Mouse (Mus musculus): ENCODE measurements around the gene Itgb3bp.

The Itgb3bp gene

DNA sequence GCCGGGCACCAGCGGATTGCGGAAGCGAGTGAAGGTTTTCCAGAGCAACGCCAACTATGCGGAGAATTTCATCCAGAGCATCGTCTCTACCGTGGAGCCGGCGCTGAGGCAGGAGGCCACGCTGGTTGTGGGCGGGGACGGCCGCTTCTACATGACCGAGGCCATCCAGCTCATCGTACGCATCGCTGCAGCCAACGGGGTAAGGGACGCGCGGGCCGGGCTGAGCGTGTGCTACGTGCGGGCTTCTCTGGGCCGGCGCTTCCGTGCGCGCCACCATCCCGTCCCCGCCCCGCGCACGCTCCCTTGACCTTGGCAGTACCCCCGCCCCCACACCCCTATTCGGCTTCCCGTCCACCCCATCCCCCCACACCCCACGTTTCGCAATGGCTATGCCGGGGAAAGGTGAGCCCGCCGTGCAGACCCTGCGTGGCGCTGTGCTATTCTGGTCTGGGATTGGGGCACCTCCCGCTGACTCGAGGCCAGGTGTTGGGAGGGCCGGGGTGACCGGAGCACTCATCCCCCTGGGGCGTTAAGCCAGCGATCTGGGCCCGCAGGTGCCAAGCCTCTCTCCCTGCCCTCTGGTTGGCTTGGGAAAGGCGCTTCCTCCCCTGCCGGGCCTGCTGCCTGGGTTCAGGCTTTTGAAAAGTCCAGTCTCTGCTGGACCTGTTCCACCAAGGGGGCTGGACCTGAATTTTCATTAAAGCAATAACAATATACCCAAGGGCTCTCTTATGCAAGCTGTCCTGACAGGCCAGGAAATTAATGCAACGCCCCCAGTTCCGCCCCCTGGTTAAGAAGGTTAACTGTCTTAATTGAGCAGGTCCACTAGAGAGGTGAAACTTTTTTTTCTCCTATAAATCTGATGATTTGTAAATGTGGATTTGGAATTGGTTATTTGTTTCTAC lies at the start of gene Itgb3bp:
Gene Itgb3bp, minus strand, starts transcription at position 201 of the 905 bp plus-strand sequence.
- peak; percentile 82 for DNase-seq (ENCODE audit: low read depth)

GRCm38 (mm10) chr4:99979326-99979725 lies 49.7 kb upstream of the Itgb3bp start:
- no peak for DNase-seq (ENCODE audit: low read depth)

- no peak for DNase-seq (ENCODE audit: low read depth)
These were observed 44.8 kb upstream of the Itgb3bp start for GRCm38 (mm10) chr4:99974375-99974774.

DNA sequence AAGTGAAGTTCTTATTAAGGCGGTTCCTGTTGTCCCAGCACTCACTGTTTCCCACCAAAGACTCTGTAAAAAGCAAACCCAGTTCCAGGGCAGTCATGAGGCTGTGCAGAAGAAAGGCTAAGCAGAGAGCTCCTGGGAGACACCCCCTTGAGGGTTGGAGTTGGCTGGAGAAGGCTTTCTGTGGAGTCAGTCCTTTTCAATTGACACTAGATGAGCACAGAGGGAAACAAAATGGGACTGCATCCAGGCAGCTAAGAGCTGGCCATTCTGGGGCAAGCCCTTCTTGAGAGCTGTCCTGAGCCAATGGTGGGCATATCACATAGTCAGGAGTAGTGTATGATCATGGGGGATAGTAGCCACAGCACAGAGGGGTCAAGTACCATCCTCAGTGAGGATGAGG lies 44.3 kb upstream of the Itgb3bp start:
- DNase-seq (ENCODE audit: low read depth), result no peak

DNA sequence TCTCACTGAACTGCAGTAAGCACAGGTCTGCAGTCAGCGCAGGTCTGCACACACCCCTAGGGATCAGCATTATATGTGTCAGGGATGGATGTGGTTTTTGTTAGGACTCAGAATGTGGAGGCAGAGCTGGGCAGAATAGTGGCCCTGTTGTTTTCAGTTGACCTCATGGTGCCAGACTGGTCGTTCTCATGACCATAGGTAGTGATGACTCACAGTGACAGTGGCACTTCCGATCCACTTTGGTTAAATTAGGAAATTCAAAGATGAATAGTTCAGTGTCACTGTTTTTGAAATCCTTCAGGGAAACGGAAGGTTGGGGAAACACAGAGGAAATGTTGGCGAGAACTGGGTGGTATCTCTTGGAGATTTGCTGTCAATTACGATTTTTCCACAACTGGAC lies 43.3 kb upstream of the Itgb3bp start:
- no peak for DNase-seq (ENCODE audit: low read depth)

DNA sequence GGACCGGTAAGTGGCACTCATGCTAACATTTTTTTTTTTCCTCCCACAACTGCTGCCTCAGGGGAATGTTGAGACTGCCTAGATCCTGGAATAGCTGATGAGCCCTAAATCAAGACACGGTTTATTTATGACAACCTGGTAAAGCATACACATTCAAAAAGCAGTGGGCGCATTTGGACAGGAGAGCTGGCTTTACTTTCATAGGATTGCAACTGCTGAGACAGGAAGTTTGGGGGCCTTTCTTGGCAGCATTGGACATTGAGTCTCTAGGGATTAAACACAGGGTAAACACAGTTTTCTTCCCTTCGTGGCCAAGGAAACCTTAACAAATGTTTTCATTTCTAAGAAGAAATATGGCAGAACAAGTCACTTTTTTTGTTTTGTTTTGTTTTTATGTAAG lies 40.5 kb upstream of the Itgb3bp start:
- no peak for DNase-seq (ENCODE audit: low read depth)

- DNase-seq (ENCODE audit: low read depth), result no peak
These were observed 39.7 kb upstream of the Itgb3bp start for GRCm38 (mm10) chr4:99969328-99969727.

- DNase-seq (ENCODE audit: low read depth), result no peak
These were observed 36.9 kb upstream of the Itgb3bp start for GRCm38 (mm10) chr4:99966555-99966954.

DNA sequence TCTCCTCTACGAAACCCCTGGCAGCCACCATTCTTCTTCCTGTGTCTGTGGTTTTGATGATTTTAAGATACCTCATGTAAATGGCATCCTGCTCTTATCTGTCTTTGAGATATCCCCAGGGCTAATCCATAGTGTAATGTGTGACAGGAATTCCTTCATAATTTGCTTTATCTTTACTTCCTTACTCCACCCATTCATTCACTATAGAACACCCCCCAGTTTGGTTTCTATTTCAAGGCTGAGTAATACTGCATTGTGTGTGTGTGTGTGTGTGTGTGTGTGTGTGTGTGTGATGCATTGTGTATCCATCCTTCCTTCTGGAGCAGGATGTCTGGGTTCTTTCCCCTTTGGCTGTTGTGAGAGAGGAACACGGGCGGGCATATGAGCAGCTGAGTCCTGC lies 29.7 kb upstream of the Itgb3bp start:
- DNase-seq (ENCODE audit: low read depth), result no peak

DNA sequence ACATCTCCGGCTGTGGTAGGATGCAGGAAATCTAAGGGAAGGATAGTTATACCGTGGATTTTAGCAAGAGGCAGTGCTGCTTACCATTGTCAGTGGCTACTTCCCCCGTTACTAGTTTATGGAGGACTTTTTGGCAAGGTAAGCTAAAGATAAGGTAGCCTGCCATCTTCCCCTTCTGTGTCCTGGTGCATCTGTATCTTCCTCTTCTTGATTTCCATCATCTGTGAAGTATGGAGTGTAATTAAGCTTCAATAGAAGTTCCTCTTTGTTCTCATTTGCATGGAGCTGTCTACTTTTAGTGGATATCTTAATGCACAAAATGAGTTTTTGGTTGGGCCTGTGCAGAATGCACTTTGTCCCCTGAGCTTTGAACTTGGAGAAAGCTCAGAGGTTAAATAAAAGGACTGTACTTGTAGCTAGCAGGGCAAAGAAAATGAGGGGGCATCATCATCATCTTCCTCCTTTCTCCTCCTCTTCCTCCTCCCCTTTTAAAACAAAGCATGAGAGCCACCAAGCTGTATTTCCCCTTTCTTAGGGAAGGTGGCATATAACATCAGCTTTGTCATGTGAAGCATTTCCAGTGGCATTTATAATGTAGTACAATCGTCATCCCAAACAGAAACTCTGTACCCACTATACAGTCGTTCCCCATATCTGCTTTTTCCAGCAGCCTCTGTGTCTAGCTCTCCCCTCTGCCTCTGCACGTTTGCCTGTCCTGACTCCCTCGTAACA lies 28.6 kb upstream of the Itgb3bp start:
- DNase-seq (ENCODE audit: low read depth), result no peak

GRCm38 (mm10) chr4:99957186-99957585 lies 27.6 kb upstream of the Itgb3bp start:
- no peak for DNase-seq (ENCODE audit: low read depth)

DNA sequence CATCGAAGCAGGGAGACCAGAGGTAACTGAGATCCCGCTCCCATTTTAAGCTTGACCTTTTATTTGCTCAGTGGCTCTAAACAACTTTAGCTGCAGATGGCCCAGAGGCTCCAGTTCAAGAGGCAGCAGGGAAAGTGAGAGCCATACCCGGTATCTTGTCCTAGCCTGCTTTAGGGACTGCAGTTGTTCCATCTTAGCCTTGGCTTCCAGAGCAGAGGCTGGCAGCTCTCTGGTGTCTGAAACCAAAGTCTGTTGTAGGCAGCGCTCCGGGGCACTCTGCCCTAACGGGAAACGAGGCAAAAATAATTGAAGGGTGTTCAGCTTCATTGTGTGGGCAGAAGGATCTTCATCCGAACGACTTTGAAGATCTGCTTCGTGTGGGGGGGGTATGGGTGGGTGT lies 25.8 kb upstream of the Itgb3bp start:
- no peak for DNase-seq (ENCODE audit: low read depth)

GRCm38 (mm10) chr4:99953904-99954303 lies 24.3 kb upstream of the Itgb3bp start:
- DNase-seq (ENCODE audit: low read depth), result no peak

GRCm38 (mm10) chr4:99947896-99948295 lies 18.3 kb upstream of the Itgb3bp start:
- peak; percentile 29 for DNase-seq (ENCODE audit: low read depth)

DNA sequence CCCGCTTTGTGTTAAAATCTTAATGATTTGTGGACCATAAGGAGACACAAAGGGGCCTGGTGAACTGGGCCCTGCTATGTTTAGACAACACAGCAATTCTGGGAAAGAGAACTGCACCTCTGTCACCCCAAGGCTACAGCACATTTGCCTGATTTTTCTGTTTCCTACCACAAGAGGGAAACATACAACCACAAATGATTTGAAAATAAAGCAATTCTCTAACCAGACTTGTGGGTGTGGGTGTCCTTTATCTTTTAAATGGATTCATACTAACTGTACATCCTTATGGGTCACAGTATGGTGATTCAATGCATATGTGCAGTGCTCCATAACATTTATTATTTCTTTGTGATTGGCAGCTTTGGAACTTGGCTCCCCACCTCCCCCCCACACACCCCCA lies 17.6 kb upstream of the Itgb3bp start:
- DNase-seq (ENCODE audit: low read depth), result peak; percentile 72

DNA sequence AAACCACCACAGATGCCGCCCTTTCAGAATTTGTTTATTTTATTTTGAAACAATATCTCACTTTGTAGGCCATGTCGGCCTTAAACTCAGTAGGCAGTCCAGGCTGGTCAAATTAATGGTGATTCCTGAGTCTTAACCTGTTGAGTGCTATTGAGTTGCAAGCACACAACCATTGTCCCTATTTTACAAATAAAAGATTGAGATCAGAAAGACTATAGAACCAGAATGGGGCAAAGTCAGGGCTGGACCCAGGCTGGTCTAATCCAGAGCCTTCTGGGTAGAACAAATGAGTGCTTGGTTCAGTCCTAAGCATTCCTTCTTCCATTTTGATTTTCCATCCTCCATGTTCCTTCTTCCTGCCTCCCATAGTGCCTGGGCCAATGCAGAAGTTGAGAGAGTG lies 16.9 kb upstream of the Itgb3bp start:
- no peak for DNase-seq (ENCODE audit: low read depth)

GRCm38 (mm10) chr4:99945011-99945410 lies 15.4 kb upstream of the Itgb3bp start:
- DNase-seq (ENCODE audit: low read depth), result peak; percentile 54

DNA sequence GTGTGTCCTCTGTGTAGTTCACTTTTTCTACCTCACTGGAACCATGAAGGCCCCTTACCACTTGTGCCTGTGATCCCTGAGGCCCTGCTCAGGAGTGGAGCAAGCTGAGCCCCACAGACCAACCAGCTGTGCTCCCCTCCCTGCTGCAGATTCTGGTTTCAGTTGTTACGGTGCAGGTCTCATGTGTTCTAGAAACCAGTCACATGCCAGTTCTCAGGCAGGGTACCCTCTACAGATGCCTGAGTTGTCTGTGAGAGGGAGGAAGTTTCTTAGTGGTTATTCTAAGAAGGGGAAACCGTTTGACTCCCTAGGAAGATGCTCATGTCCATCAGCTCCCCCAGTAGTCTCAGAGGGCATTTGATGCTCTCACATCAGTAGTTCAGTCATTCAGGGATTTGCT lies 15.0 kb upstream of the Itgb3bp start:
- DNase-seq (ENCODE audit: low read depth), result peak; percentile 53

- peak; percentile 77 for DNase-seq (ENCODE audit: low read depth)
These were observed 12.2 kb upstream of the Itgb3bp start for GRCm38 (mm10) chr4:99941655-99942414.

GRCm38 (mm10) chr4:99939711-99940505 lies 10.3 kb upstream of the Itgb3bp start:
- DNase-seq (ENCODE audit: low read depth), result no peak

- DNase-seq (ENCODE audit: low read depth), result no peak
These were observed 6.7 kb upstream of the Itgb3bp start for GRCm38 (mm10) chr4:99936278-99936677.

DNA sequence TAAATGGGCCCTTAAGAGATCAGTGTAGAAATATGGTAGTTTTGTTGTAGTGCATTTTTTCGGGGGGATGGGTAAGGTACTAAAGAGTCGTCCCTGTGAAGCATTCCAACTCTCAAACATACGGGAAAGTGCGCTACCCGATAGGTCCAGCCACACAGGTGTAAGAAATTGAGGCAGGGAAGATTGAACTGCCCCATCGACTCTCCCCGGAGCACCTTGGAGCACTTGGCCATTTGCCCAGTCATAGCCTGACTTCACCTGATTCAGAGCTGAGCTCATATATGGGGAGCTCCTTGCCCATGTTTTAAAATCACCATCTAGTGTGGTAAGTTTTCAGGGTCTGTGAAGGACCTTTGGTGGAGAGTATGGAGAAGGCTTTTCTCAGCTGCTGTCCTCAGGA lies 5.2 kb upstream of the Itgb3bp start:
- no peak for DNase-seq (ENCODE audit: low read depth)

Data from induced T-regulatory cell, adult 2 months (primary cell).